Mouse (Mus musculus): ENCODE measurements around the gene Pnmal1. TPM values are rescaled to one million over a fixed set of nuclear protein-coding genes. Genes with fewer than 3 reads are reported as not detected.

Gene Pnmal1
- polyA plus RNA-seq, 1 experiment from 2014 or later, result 0.30 TPM

GRCm38 (mm10) chr7:16932704-16933577 is 26.5 kb upstream of the Pnmal1 start:
- H3K36me3 ChIP-seq, result no peaks in the 10 kb centered on the region
- no peaks in the 10 kb centered on the region for H3K4me1 ChIP-seq
- H3K27ac ChIP-seq, result no peak overlapping the region
- no peaks in the 10 kb centered on the region for H3K27me3 ChIP-seq (ENCODE audit: insufficient read depth, poor library complexity, severe bottlenecking)
- no peak overlapping the region for H3K4me3 ChIP-seq
- no peaks in the 10 kb centered on the region for H3K9me3 ChIP-seq
- no peak for DNase-seq (ENCODE audit: low spot score)
- 40% methylated on average over 14 of the region's 14 CpGs for WGBS

GRCm38 (mm10) chr7:16937312-16937711 is 22.2 kb upstream of the Pnmal1 start:
- WGBS, result 39% methylated on average over 4 of the region's 4 CpGs
- Histone ChIP-seq H3K4me3 (no peak overlapping the region), H3K9me3 (no peaks in the 10 kb centered on the region), H3K4me1 (peaks cover 7% of the 10 kb centered on the region; the same call in 1 of the 2 replicates), H3K27me3 (ENCODE audit: insufficient read depth, poor library complexity, severe bottlenecking) (no peaks in the 10 kb centered on the region), H3K36me3 (no peaks in the 10 kb centered on the region), H3K27ac (no peak overlapping the region)
- no peak for DNase-seq (ENCODE audit: low spot score)

- no peaks in the 10 kb centered on the region for H3K27me3 ChIP-seq (ENCODE audit: insufficient read depth, poor library complexity, severe bottlenecking)
- H3K4me1 ChIP-seq, result peaks cover 7% of the 10 kb centered on the region; the same call in 1 of the 2 replicates
- H3K4me3 ChIP-seq, result no peak overlapping the region
- WGBS, result 72% methylated on average over 17 of the region's 17 CpGs
- no peaks in the 10 kb centered on the region for H3K36me3 ChIP-seq
- H3K27ac ChIP-seq, result no peak overlapping the region
- no peak for DNase-seq (ENCODE audit: low spot score)
- no peaks in the 10 kb centered on the region for H3K9me3 ChIP-seq
Measured at GRCm38 (mm10) chr7:16938117-16938791, 21.2 kb upstream of the Pnmal1 start.

- peak overlapping the region; percentile 48; the same call in 1 of the 2 replicates for H3K27ac ChIP-seq
- DNase-seq (ENCODE audit: low spot score), result no peak
- 37% methylated on average over 7 of the region's 7 CpGs for WGBS
Measured at GRCm38 (mm10) chr7:16940292-16940691, 19.2 kb upstream of the Pnmal1 start.

GRCm38 (mm10) chr7:16942861-16943260 is 16.6 kb upstream of the Pnmal1 start:
- no peak for DNase-seq (ENCODE audit: low spot score)
- Histone ChIP-seq H3K4me1 (peaks cover 46% of the 10 kb centered on the region), H3K9me3 (no peaks in the 10 kb centered on the region), H3K36me3 (no peaks in the 10 kb centered on the region), H3K27ac (no peak overlapping the region), H3K27me3 (ENCODE audit: insufficient read depth, poor library complexity, severe bottlenecking) (peaks cover 35% of the 10 kb centered on the region), H3K4me3 (no peak overlapping the region)
- 69% methylated on average over 4 of the region's 4 CpGs for WGBS

More at GRCm38 (mm10) chr7:16940292-16940691, 19.2 kb upstream of the Pnmal1 start:
- Histone ChIP-seq H3K36me3 (no peaks in the 10 kb centered on the region), H3K4me3 (no peak overlapping the region), H3K27me3 (ENCODE audit: insufficient read depth, poor library complexity, severe bottlenecking) (peaks cover 10% of the 10 kb centered on the region), H3K9me3 (no peaks in the 10 kb centered on the region), H3K4me1 (peaks cover 20% of the 10 kb centered on the region)

- Histone ChIP-seq H3K27ac (peak within 1 kb of the TSS; percentile 83), H3K4me1 (peaks cover 52% of the 10 kb centered on the region), H3K9me3 (no peaks in the 10 kb centered on the region), H3K4me3 (peak within 1 kb of the TSS; percentile 71), H3K36me3 (no peaks in the 10 kb centered on the region), H3K27me3 (ENCODE audit: insufficient read depth, poor library complexity, severe bottlenecking) (peaks cover 49% of the 10 kb centered on the region)
- peak; percentile 94 for DNase-seq (ENCODE audit: low spot score)
- WGBS, result 16% methylated on average over 36 of the region's 36 CpGs
Measured at GRCm38 (mm10) chr7:16944061-16944807, 15.2 kb upstream of the Pnmal1 start, which contains the start of gene Pnmal2. Gene Pnmal2, plus strand, starts transcription at chr7:16944682.

GRCm38 (mm10) chr7:16944808-16945315 is 14.6 kb upstream of the Pnmal1 start:
- Histone ChIP-seq H3K36me3 (no peaks in the 10 kb centered on the region), H3K9me3 (no peaks in the 10 kb centered on the region), H3K27me3 (ENCODE audit: insufficient read depth, poor library complexity, severe bottlenecking) (peaks cover 55% of the 10 kb centered on the region), H3K27ac (peak overlapping the region; percentile 83), H3K4me1 (peaks cover 53% of the 10 kb centered on the region), H3K4me3 (peak overlapping the region; percentile 71)
- no peak for DNase-seq (ENCODE audit: low spot score)
- under 1% methylated on average over 22 of the region's 22 CpGs for WGBS

GRCm38 (mm10) chr7:16945419-16945818 is 14.1 kb upstream of the Pnmal1 start:
- no peak for DNase-seq (ENCODE audit: low spot score)
- WGBS, result 6% methylated on average over 17 of the region's 17 CpGs
- H3K4me3 ChIP-seq, result peak overlapping the region; percentile 71

GRCm38 (mm10) chr7:16946441-16947348 is 12.8 kb upstream of the Pnmal1 start:
- Histone ChIP-seq H3K27ac (peak overlapping the region; percentile 65; the same call in 1 of the 2 replicates), H3K36me3 (no peaks in the 10 kb centered on the region), H3K9me3 (no peaks in the 10 kb centered on the region), H3K27me3 (ENCODE audit: insufficient read depth, poor library complexity, severe bottlenecking) (peaks cover 56% of the 10 kb centered on the region), H3K4me1 (peaks cover 56% of the 10 kb centered on the region), H3K4me3 (peak overlapping the region; percentile 58)
- WGBS, result 2% methylated on average over 53 of the region's 53 CpGs
- DNase-seq (ENCODE audit: low spot score), result no peak

More at GRCm38 (mm10) chr7:16945419-16945818, 14.1 kb upstream of the Pnmal1 start:
- no peaks in the 10 kb centered on the region for H3K36me3 ChIP-seq
- no peaks in the 10 kb centered on the region for H3K9me3 ChIP-seq
- H3K4me1 ChIP-seq, result peaks cover 53% of the 10 kb centered on the region
- H3K27ac ChIP-seq, result no peak overlapping the region
- H3K27me3 ChIP-seq (ENCODE audit: insufficient read depth, poor library complexity, severe bottlenecking), result peaks cover 56% of the 10 kb centered on the region

GRCm38 (mm10) chr7:16947349-16947895 is 12.1 kb upstream of the Pnmal1 start:
- Histone ChIP-seq H3K4me3 (peak overlapping the region; percentile 58), H3K4me1 (peaks cover 56% of the 10 kb centered on the region), H3K27me3 (ENCODE audit: insufficient read depth, poor library complexity, severe bottlenecking) (peaks cover 56% of the 10 kb centered on the region), H3K27ac (0 out of 2 replicates have a peak overlapping the region, but pooled peaks have one; percentile 65), H3K9me3 (no peaks in the 10 kb centered on the region), H3K36me3 (no peaks in the 10 kb centered on the region)
- 19% methylated on average over 21 of the region's 22 CpGs for WGBS
- no peak for DNase-seq (ENCODE audit: low spot score)

GRCm38 (mm10) chr7:16947959-16948361 is 11.5 kb upstream of the Pnmal1 start:
- H3K9me3 ChIP-seq, result no peaks in the 10 kb centered on the region
- no peak overlapping the region for H3K27ac ChIP-seq
- H3K27me3 ChIP-seq (ENCODE audit: insufficient read depth, poor library complexity, severe bottlenecking), result peaks cover 56% of the 10 kb centered on the region
- H3K36me3 ChIP-seq, result no peaks in the 10 kb centered on the region
- WGBS, result 8% methylated on average over 4 of the region's 4 CpGs
- DNase-seq (ENCODE audit: low spot score), result no peak
- H3K4me1 ChIP-seq, result peaks cover 56% of the 10 kb centered on the region
- H3K4me3 ChIP-seq, result peak overlapping the region; percentile 58
